Mouse (Mus musculus): ENCODE results near the gene Tex38. TPM values are rescaled to one million over a fixed set of nuclear protein-coding genes. Genes with fewer than 3 reads are reported as not detected.

Gene Tex38
- polyA plus RNA-seq, 1 experiment, result 0.71 TPM

DNA sequence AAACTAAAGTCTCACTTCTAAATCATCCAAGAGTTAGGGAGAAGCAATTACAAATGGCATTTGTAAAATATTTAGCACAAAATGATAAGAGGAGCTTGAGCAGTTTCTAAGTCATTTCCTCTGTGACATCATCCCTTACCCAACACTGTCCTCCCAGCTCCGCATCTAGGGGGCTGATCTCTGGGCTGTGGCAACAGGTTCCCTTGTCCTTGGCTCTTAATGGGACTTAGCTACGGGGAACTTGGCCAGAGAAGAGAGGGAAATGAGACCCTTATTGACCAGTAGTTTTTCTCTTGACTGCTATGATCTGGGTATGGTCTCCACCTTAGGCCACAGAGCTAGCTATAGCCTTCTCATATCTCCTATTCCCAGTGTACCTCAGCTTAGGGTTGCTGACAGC, 44.5 kb upstream of the Tex38 start:
- TF ChIP-seq POLR2A (IDR thresholded peaks at IDR 0.05; ENCODE audit: control insufficient read depth, extremely low read depth, insufficient read depth, low read length, poor library complexity) (no peak), CTCF (IDR thresholded peaks at IDR 0.05; ENCODE audit: borderline replicate concordance, control insufficient read depth, extremely low read depth, insufficient read depth, low read length, poor library complexity) (no peak)
- Histone ChIP-seq H3K4me1 (replicated peaks; ENCODE audit: control insufficient read depth, insufficient read depth, low read length) (peaks cover 15% of the 10 kb centered on the region), H3K4me3 (ENCODE audit: control insufficient read depth, insufficient read depth, low read length) (no peak overlapping the region), H3K36me3 (ENCODE audit: control insufficient read depth, insufficient read depth, low read length) (no peaks in the 10 kb centered on the region), H3K27me3 (ENCODE audit: control insufficient read depth, insufficient read depth, low read length) (no peaks in the 10 kb centered on the region), H3K27ac (ENCODE audit: control insufficient read depth, insufficient read depth, low read length) (no peak overlapping the region)
- WGBS, result 64% methylated on average over 2 of the region's 2 CpGs
- DNase-seq, result no peak

DNA sequence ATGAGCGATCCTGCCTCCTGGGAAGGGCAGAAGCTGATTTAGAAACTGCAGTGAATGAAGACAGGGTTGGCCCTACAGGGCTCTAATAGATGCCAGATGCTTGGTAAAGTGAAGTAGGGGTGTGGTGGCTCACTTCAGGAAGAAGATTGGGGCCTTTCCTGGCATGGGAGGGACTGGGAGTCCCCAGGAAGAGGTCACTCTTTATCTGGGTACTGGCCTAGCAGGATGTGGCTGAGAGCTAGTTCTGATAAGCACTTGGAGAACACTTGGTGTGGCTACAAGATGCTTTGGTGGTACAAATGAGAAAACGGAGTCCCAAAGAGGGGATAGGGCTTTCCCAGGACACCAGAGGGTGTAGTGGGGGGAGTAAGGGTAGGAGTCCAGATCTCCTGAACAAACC, 43.4 kb upstream of the Tex38 start:
- H3K27ac ChIP-seq (ENCODE audit: control insufficient read depth, insufficient read depth, low read length), result no peak overlapping the region
- H3K27me3 ChIP-seq (ENCODE audit: control insufficient read depth, insufficient read depth, low read length), result no peaks in the 10 kb centered on the region
- TF ChIP-seq POLR2A (IDR thresholded peaks at IDR 0.05; ENCODE audit: control insufficient read depth, extremely low read depth, insufficient read depth, low read length, poor library complexity) (no peak), CTCF (IDR thresholded peaks at IDR 0.05; ENCODE audit: borderline replicate concordance, control insufficient read depth, extremely low read depth, insufficient read depth, low read length, poor library complexity) (no peak)
- peaks cover 7% of the 10 kb centered on the region for H3K4me1 ChIP-seq (replicated peaks; ENCODE audit: control insufficient read depth, insufficient read depth, low read length)
- DNase-seq, result no peak
- 83% methylated on average over 2 of the region's 2 CpGs for WGBS
- H3K36me3 ChIP-seq (ENCODE audit: control insufficient read depth, insufficient read depth, low read length), result no peaks in the 10 kb centered on the region
- no peak overlapping the region for H3K4me3 ChIP-seq (ENCODE audit: control insufficient read depth, insufficient read depth, low read length)

DNA sequence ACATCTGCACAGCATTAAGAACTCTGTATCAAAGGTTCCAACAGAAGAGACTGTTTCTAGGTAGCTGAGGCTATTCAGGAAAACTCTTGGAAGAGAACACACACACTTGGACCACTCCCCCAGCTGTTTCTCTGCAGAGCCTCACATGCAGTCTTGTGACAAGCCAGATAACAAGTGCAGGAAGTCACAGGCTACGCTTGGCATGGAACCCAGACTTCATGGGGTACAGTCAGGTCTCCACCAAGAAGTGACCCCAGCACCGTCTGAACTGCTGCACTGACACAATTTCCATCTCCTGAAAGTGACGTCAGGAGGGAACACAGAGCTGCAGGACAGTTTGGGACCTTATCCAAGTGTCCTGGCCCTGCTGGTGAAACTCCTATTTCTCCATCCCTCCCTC, 41.1 kb upstream of the Tex38 start:
- Histone ChIP-seq H3K36me3 (ENCODE audit: control insufficient read depth, insufficient read depth, low read length) (no peaks in the 10 kb centered on the region), H3K27ac (ENCODE audit: control insufficient read depth, insufficient read depth, low read length) (no peak overlapping the region), H3K4me1 (replicated peaks; ENCODE audit: control insufficient read depth, insufficient read depth, low read length) (no peaks in the 10 kb centered on the region; the same call in 1 of the 2 replicates), H3K4me3 (ENCODE audit: control insufficient read depth, insufficient read depth, low read length) (no peak overlapping the region), H3K27me3 (ENCODE audit: control insufficient read depth, insufficient read depth, low read length) (no peaks in the 10 kb centered on the region)
- no peak for TF ChIP-seq CTCF (IDR thresholded peaks at IDR 0.05; ENCODE audit: borderline replicate concordance, control insufficient read depth, extremely low read depth, insufficient read depth, low read length, poor library complexity)
- no peak for TF ChIP-seq POLR2A (IDR thresholded peaks at IDR 0.05; ENCODE audit: control insufficient read depth, extremely low read depth, insufficient read depth, low read length, poor library complexity)
- WGBS, result 86% methylated on average over 3 of the region's 3 CpGs
- DNase-seq, result no peak

DNA sequence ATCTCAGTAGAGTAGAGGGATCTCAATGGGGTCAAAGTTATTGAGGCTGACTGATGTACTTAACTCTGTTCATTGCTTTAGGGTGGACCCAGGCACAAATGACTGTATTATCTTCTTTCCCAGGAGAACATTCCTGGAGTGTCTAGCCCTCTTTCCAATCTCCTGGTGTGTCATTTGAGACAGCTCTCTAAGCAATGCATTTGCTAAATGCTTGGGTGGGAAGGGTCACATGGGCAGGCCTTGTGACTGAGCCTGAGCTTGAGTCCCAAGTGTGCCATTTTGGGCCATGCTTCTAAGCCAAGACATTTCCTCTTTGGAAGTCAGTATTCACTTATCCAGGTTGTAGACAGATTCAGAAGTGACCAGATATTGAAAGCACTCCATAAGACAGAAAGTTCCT, 40.6 kb upstream of the Tex38 start:
- H3K4me1 ChIP-seq (replicated peaks; ENCODE audit: control insufficient read depth, insufficient read depth, low read length), result no peaks in the 10 kb centered on the region; the same call in 1 of the 2 replicates
- TF ChIP-seq POLR2A (IDR thresholded peaks at IDR 0.05; ENCODE audit: control insufficient read depth, extremely low read depth, insufficient read depth, low read length, poor library complexity) (no peak), CTCF (IDR thresholded peaks at IDR 0.05; ENCODE audit: borderline replicate concordance, control insufficient read depth, extremely low read depth, insufficient read depth, low read length, poor library complexity) (no peak)
- H3K27me3 ChIP-seq (ENCODE audit: control insufficient read depth, insufficient read depth, low read length), result no peaks in the 10 kb centered on the region
- DNase-seq, result no peak
- H3K4me3 ChIP-seq (ENCODE audit: control insufficient read depth, insufficient read depth, low read length), result no peak overlapping the region
- no peak overlapping the region for H3K27ac ChIP-seq (ENCODE audit: control insufficient read depth, insufficient read depth, low read length)
- H3K36me3 ChIP-seq (ENCODE audit: control insufficient read depth, insufficient read depth, low read length), result no peaks in the 10 kb centered on the region

DNA sequence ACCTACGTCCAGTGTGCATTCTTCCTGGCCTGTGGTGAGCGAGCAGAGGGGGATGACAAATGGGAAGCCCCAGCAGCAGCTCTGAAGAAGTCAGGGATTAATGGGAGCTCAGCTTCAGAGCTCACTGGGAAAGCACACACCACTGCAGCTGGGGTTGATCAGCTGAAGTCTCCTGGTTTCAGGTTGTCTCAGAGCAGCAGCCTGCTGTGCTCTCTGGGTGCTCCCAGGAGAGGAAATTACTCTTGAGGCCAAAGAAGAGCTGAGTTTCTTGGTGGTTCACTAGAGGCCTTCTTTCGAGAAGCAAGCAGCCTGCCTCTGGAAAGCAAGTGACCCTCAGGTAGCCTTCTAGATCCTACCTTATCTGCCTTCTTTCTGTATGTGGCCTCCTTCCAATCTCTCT, 40.1 kb upstream of the Tex38 start:
- Histone ChIP-seq H3K4me1 (replicated peaks; ENCODE audit: control insufficient read depth, insufficient read depth, low read length) (no peaks in the 10 kb centered on the region; the same call in 1 of the 2 replicates), H3K4me3 (ENCODE audit: control insufficient read depth, insufficient read depth, low read length) (no peak overlapping the region), H3K27ac (ENCODE audit: control insufficient read depth, insufficient read depth, low read length) (no peak overlapping the region), H3K36me3 (ENCODE audit: control insufficient read depth, insufficient read depth, low read length) (no peaks in the 10 kb centered on the region), H3K27me3 (ENCODE audit: control insufficient read depth, insufficient read depth, low read length) (no peaks in the 10 kb centered on the region)
- no peak for DNase-seq
- WGBS, result 99% methylated on average over 3 of the region's 3 CpGs
- no peak for TF ChIP-seq CTCF (IDR thresholded peaks at IDR 0.05; ENCODE audit: borderline replicate concordance, control insufficient read depth, extremely low read depth, insufficient read depth, low read length, poor library complexity)

DNA sequence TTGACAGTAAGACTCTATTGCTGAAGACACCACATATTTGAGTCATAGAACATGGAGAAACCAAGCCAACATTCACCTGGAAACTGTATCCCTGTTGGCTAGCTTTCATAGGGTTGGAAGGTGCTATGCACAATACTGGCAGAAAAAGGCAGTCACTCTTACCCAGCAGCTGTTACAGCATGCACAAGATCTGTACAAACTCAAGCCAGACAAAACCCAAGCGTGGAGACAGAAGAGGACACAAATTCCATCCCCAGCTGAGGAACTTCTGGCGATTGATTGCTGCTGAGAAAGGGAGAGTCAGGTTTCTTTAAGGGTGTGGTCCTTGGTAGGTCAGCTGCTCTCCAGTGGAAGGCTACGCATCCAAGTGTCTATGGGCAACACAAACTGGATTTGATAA, 39.4 kb upstream of the Tex38 start:
- Histone ChIP-seq H3K4me3 (ENCODE audit: control insufficient read depth, insufficient read depth, low read length) (no peak overlapping the region), H3K36me3 (ENCODE audit: control insufficient read depth, insufficient read depth, low read length) (no peaks in the 10 kb centered on the region), H3K4me1 (replicated peaks; ENCODE audit: control insufficient read depth, insufficient read depth, low read length) (no peaks in the 10 kb centered on the region; the same call in 1 of the 2 replicates), H3K27me3 (ENCODE audit: control insufficient read depth, insufficient read depth, low read length) (no peaks in the 10 kb centered on the region), H3K27ac (ENCODE audit: control insufficient read depth, insufficient read depth, low read length) (no peak overlapping the region)
- DNase-seq, result no peak
- 97% methylated on average over 3 of the region's 3 CpGs for WGBS
- TF ChIP-seq POLR2A (IDR thresholded peaks at IDR 0.05; ENCODE audit: control insufficient read depth, extremely low read depth, insufficient read depth, low read length, poor library complexity), result no peak
- no peak for TF ChIP-seq CTCF (IDR thresholded peaks at IDR 0.05; ENCODE audit: borderline replicate concordance, control insufficient read depth, extremely low read depth, insufficient read depth, low read length, poor library complexity)

DNA sequence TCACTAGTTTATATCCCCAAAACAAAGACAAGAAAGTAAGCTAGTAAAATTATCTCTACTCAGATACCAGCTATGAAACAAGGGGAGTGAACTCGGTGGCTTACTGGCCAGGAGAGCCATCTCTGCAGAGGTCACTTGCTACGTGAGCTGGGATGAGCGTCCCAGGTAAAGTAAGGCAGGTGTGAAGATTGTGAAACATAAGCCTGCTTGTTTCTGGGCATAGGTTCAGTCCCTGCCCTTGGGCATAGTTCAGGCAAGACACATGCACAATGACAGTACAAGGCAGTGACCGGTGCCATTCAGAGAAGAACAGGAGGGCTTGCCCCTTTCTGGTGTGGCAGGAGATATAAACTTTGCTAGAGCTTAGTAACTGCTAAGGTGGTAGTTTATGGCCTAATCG, 34.8 kb upstream of the Tex38 start:
- H3K27ac ChIP-seq (ENCODE audit: control insufficient read depth, insufficient read depth, low read length), result no peak overlapping the region
- H3K4me3 ChIP-seq (ENCODE audit: control insufficient read depth, insufficient read depth, low read length), result no peak overlapping the region
- no peaks in the 10 kb centered on the region for H3K4me1 ChIP-seq (replicated peaks; ENCODE audit: control insufficient read depth, insufficient read depth, low read length)
- H3K27me3 ChIP-seq (ENCODE audit: control insufficient read depth, insufficient read depth, low read length), result no peaks in the 10 kb centered on the region
- TF ChIP-seq CTCF (IDR thresholded peaks at IDR 0.05; ENCODE audit: borderline replicate concordance, control insufficient read depth, extremely low read depth, insufficient read depth, low read length, poor library complexity) (no peak), POLR2A (IDR thresholded peaks at IDR 0.05; ENCODE audit: control insufficient read depth, extremely low read depth, insufficient read depth, low read length, poor library complexity) (no peak)
- no peak for DNase-seq
- 0 out of 2 replicates have a peak, but pooled peaks cover 3% of the 10 kb centered on the region for H3K36me3 ChIP-seq (ENCODE audit: control insufficient read depth, insufficient read depth, low read length)
- 95% methylated on average over 5 of the region's 5 CpGs for WGBS
